Mouse (Mus musculus): ENCODE measurements at regions not wholly inside any gene's neighbourhood (a gene's known extent, or its start where the extent isn't known, plus 50 kb on each side); places are given as distances from the start of the nearest gene placed in this dataset.

GRCm38 (mm10) chr5:43354351-43354942 is 121.5 kb downstream of the Cpeb2 start:
- no peak for TF ChIP-seq POLR2A (IDR thresholded peaks at IDR 0.05; ENCODE audit: borderline replicate concordance, extremely low read depth, low read depth, low read length)
- TF ChIP-seq CTCF (IDR thresholded peaks at IDR 0.05; ENCODE audit: insufficient read depth, low read length), result no peak

All from lung, adult 2 months (tissue).